Mouse (Mus musculus) stomach, postnatal 0 days (tissue): ENCODE measurements around the gene Pus7l. TPM values are rescaled to one million over a fixed set of nuclear protein-coding genes. Genes with fewer than 3 reads are reported as not detected.

Source experiments
- ATAC-seq: fragments of 200-750 bp; cut with Nextera tagmentation; 2 replicates; pipeline ENCODE4 v1.8.0; 2017; ENCODE audit not compliant: low FRiP score, low TSS enrichment
- DNase-seq: peaks from one replicate; pipeline ENCODE4 v3.0.0-alpha.2; 2016; ENCODE audit warnings: low spot score
- H3K27ac ChIP-seq: fragments of 300-500 bp; sonication (generic); replicated peaks from 2 replicates; pipeline ENCODE4 v1.5.1; 2014; ENCODE audit warnings: mild to moderate bottlenecking, control low read depth
- H3K27me3 ChIP-seq: fragments of 300-500 bp; sonication (generic); 2 replicates; pipeline ENCODE4 v1.6.1; 2014; ENCODE audit warnings: low read length; ENCODE audit not compliant: control insufficient read depth, insufficient read depth
- H3K36me3 ChIP-seq: fragments of 300-500 bp; sonication (generic); 2 replicates; pipeline ENCODE4 v1.6.1; 2014; ENCODE audit warnings: low read length, mixed read lengths; ENCODE audit not compliant: control insufficient read depth, insufficient read depth
- H3K4me1 ChIP-seq: fragments of 300-500 bp; sonication (generic); replicated peaks from 2 replicates; pipeline ENCODE4 v1.6.1; 2014; ENCODE audit warnings: antibody characterized with exemption; ENCODE audit not compliant: control insufficient read depth, insufficient read depth
- H3K4me2 ChIP-seq: fragments of 300-500 bp; sonication (generic); replicated peaks from 2 replicates; pipeline ENCODE4 v1.6.1; 2014; ENCODE audit warnings: low read depth, mild to moderate bottlenecking, control low read depth, moderate library complexity
- H3K4me3 ChIP-seq: fragments of 300-500 bp; sonication (generic); 2 replicates; pipeline ENCODE4 v1.5.1; 2014; ENCODE audit warnings: low read depth, low read length, control low read depth
- H3K9ac ChIP-seq: fragments of 300-500 bp; sonication (generic); 2 replicates; pipeline ENCODE4 v1.6.1; 2014; ENCODE audit warnings: mild to moderate bottlenecking, low read length, control low read depth, mixed read lengths
- H3K9me3 ChIP-seq: fragments of 300-500 bp; sonication (generic); 2 replicates; pipeline ENCODE4 v1.6.1; 2016; ENCODE audit warnings: low read length; ENCODE audit not compliant: control insufficient read depth
- CTCF ChIP-seq: IDR thresholded peaks from 2 replicates; pipeline ENCODE4 v1.5.1; 2016; ENCODE audit warnings: antibody characterized with exemption, low read depth, mild to moderate bottlenecking, moderate library complexity
- EP300 ChIP-seq: optimal IDR thresholded peaks from 2 replicates; pipeline ENCODE3; 2016; ENCODE audit warnings: antibody characterized with exemption
- WGBS: fragments of 180-500 bp; shearing (Covaris S2); extraction: QIAGEN DNeasy Blood & Tissue Kit; methylation state at CpG from one replicate; pipeline ENCODE4 v1.1.7; 2014; 5-methylcytosine and 5-hydroxymethylcytosine counted together
- polyA plus RNA-seq: library from polyadenylated mRNA; unstranded; fragments of >200 nt; fragmentation: Nextera tagmentation; extraction: Ambion mirVana; gene quantifications from 2 replicates; pipeline ENCODE4 v1.2.1, GENCODE M21; 2015

Pus7l gene
- polyA plus RNA-seq, 1 experiment from 2014 or later: 3.5 TPM

GRCm38 (mm10) chr15:94544844-94545243, 1.5 kb upstream of the Pus7l start:
- DNase-seq: no peak

GRCm38 (mm10) chr15:94544052-94544636, 797 bp upstream of the Pus7l start:
- ATAC-seq: no peak
- peak overlapping the region; percentile 85 for H3K27ac ChIP-seq
- peak overlapping the region; percentile 74 for H3K9ac ChIP-seq
- peak overlapping the region; percentile 74 for H3K4me3 ChIP-seq
- H3K9me3 ChIP-seq: no peaks in the 10 kb centered on the region
- no peaks in the 10 kb centered on the region for H3K4me1 ChIP-seq
- TF ChIP-seq EP300 (no peak), CTCF (no peak; the same call in 1 of the 2 replicates)
- H3K4me2 ChIP-seq: peak overlapping the region; percentile 72
- WGBS: 32% methylated on average over 9 of the region's 9 CpGs
- no peaks in the 10 kb centered on the region for H3K36me3 ChIP-seq
- H3K27me3 ChIP-seq: no peaks in the 10 kb centered on the region
- DNase-seq: no peak

More at GRCm38 (mm10) chr15:94544844-94545243, 1.5 kb upstream of the Pus7l start:
- no peak for ATAC-seq
- Histone ChIP-seq H3K4me3 (no peak overlapping the region), H3K4me1 (no peaks in the 10 kb centered on the region), H3K9me3 (no peaks in the 10 kb centered on the region), H3K27me3 (no peaks in the 10 kb centered on the region), H3K9ac (no peak overlapping the region), H3K27ac (no peak overlapping the region), H3K4me2 (no peak overlapping the region), H3K36me3 (no peaks in the 10 kb centered on the region)
- TF ChIP-seq EP300 (no peak), CTCF (no peak)
- WGBS: 65% methylated on average over 4 of the region's 4 CpGs

- WGBS: 7% methylated on average over 21 of the region's 22 CpGs
- H3K9me3 ChIP-seq: no peaks in the 10 kb centered on the region
Observed at GRCm38 (mm10) chr15:94542567-94543408, 559 bp downstream of the Pus7l start.

GRCm38 (mm10) chr15:94539296-94539695, 4.1 kb downstream of the Pus7l start:
- 87% methylated on average over 3 of the region's 3 CpGs for WGBS

More at GRCm38 (mm10) chr15:94542567-94543408, 559 bp downstream of the Pus7l start:
- H3K36me3 ChIP-seq: 0 out of 2 replicates have a peak, but pooled peaks cover 3% of the 10 kb centered on the region
- DNase-seq: no peak
- peak overlapping the region; percentile 85 for H3K27ac ChIP-seq
- no peaks in the 10 kb centered on the region for H3K27me3 ChIP-seq
- TF ChIP-seq EP300: no peak
- H3K4me3 ChIP-seq: peak overlapping the region; percentile 74
- peak; percentile 88 for ATAC-seq
- H3K9ac ChIP-seq: peak overlapping the region; percentile 74
- H3K4me2 ChIP-seq: peak overlapping the region; percentile 72
- H3K4me1 ChIP-seq: no peaks in the 10 kb centered on the region

GRCm38 (mm10) chr15:94535521-94535920, 7.8 kb downstream of the Pus7l start:
- H3K9ac ChIP-seq: no peak overlapping the region
- no peaks in the 10 kb centered on the region for H3K9me3 ChIP-seq
- ATAC-seq (no peak), DNase-seq (no peak)
- H3K36me3 ChIP-seq: 0 out of 2 replicates have a peak, but pooled peaks cover 3% of the 10 kb centered on the region
- no peaks in the 10 kb centered on the region for H3K27me3 ChIP-seq
- TF ChIP-seq CTCF: no peak
- TF ChIP-seq EP300: no peak
- H3K4me1 ChIP-seq: no peaks in the 10 kb centered on the region
- H3K27ac ChIP-seq: no peak overlapping the region
- no peak overlapping the region for H3K4me2 ChIP-seq
- H3K4me3 ChIP-seq: no peak overlapping the region
- 68% methylated on average over 7 of the region's 7 CpGs for WGBS

More at GRCm38 (mm10) chr15:94539296-94539695, 4.1 kb downstream of the Pus7l start:
- DNase-seq: no peak
- H3K27me3 ChIP-seq: no peaks in the 10 kb centered on the region
- no peaks in the 10 kb centered on the region for H3K4me1 ChIP-seq
- 0 out of 2 replicates have a peak, but pooled peaks cover 3% of the 10 kb centered on the region for H3K36me3 ChIP-seq
- ATAC-seq: no peak
- H3K9me3 ChIP-seq: no peaks in the 10 kb centered on the region
- H3K27ac ChIP-seq: no peak overlapping the region
- no peak for TF ChIP-seq EP300
- no peak for TF ChIP-seq CTCF
- no peak overlapping the region for H3K4me3 ChIP-seq
- H3K9ac ChIP-seq: no peak overlapping the region
- no peak overlapping the region for H3K4me2 ChIP-seq
